Mouse (Mus musculus): ENCODE data around the gene Tcp11x2. TPM values are rescaled to one million over a fixed set of nuclear protein-coding genes. Genes with fewer than 3 reads are reported as not detected.

The Tcp11x2 gene
- not detected for total RNA-seq (2021)
- long read RNA-seq, result 0 reads

DNA sequence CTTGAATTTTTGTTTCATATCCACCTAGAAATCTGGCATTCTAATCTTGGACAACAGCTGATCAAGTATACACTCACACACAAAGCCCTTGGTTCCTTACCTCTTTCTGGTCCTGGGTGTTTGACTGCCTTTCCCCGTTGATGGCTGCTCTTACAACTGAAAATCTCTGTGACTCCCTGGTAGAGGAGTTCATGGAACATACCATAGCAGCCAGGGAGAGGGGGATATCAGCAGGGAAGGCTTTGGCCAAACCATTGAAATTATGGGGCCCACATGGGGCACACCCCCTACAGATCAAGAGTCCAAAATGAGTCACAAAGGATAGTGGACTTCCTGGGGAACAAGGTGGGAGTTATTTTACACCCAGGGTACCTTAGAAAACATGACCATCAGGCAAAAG lies at the start of gene Tcp11x2:
Gene Tcp11x2 (minus strand): TSS at position 158 of the 400 bp plus-strand sequence.
- DNase-seq (ENCODE audit: low spot score in 2 of 2), result no peak

DNA sequence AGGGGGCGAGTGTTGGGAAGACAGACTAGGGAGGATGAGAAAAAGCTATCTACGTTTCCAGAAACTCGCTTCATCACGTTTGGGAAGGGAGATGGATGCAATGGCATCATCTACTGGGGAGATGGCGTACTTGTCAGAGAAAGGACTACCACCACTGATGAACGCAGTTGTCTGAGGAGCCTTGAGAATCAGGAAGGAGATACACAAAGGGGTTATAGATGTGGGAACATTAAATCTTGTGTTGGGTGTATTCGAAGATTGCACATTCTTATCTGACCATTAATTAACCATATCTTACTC lies 49.4 kb upstream of the Tcp11x2 start:
- no peak for DNase-seq (ENCODE audit: low spot score in 2 of 2)

- peak; percentile 87 to 93 for DNase-seq (ENCODE audit: low spot score in 2 of 2)
Measured at GRCm38 (mm10) chrX:135742304-135743055, 48.9 kb upstream of the Tcp11x2 start, which contains the start of the genes Armcx5 and Gprasp1. Gene Armcx5 (plus strand): TSS chrX:135742733. Gene Gprasp1 (plus strand): TSS chrX:135742733.

GRCm38 (mm10) chrX:135738730-135739520 lies 45.3 kb upstream of the Tcp11x2 start:
- no peak for DNase-seq (ENCODE audit: low spot score in 2 of 2)

GRCm38 (mm10) chrX:135725161-135725560 lies 31.6 kb upstream of the Tcp11x2 start, which contains the start of gene Tmsb15a:
Gene Tmsb15a (minus strand): TSS chrX:135725261.
- no peak for DNase-seq (ENCODE audit: low spot score in 2 of 2)

GRCm38 (mm10) chrX:135712845-135713244 lies 19.3 kb upstream of the Tcp11x2 start:
- no peak for DNase-seq (ENCODE audit: low spot score in 2 of 2)

- no peak for DNase-seq (ENCODE audit: low spot score in 2 of 2)
Measured at GRCm38 (mm10) chrX:135704349-135704748, 10.8 kb upstream of the Tcp11x2 start.

DNA sequence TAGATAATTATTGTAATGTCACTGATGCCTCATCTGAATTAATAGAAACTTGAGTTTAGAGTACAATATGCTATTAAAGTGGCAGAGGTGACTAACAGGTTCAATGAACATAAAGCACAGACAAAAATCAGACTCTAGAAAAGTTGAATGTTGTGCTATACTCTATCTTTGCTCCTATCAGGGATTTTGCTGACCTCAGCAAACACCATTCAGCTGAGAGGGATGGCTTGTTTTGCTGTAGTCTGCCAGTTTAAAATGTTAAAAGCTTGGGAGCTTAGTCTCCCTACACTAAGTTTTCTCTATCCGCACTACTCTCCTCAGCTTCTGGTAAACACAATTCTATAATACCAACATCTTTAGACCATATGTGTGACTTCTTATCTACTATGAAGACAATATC lies 9.5 kb upstream of the Tcp11x2 start:
- no peak for DNase-seq (ENCODE audit: low spot score in 2 of 2)

- no peak for DNase-seq (ENCODE audit: low spot score in 2 of 2)
Measured at GRCm38 (mm10) chrX:135687802-135688201, 5.8 kb downstream of the Tcp11x2 start.

GRCm38 (mm10) chrX:135681858-135682257 lies 11.7 kb downstream of the Tcp11x2 start:
- no peak for DNase-seq (ENCODE audit: low spot score in 2 of 2)

DNA sequence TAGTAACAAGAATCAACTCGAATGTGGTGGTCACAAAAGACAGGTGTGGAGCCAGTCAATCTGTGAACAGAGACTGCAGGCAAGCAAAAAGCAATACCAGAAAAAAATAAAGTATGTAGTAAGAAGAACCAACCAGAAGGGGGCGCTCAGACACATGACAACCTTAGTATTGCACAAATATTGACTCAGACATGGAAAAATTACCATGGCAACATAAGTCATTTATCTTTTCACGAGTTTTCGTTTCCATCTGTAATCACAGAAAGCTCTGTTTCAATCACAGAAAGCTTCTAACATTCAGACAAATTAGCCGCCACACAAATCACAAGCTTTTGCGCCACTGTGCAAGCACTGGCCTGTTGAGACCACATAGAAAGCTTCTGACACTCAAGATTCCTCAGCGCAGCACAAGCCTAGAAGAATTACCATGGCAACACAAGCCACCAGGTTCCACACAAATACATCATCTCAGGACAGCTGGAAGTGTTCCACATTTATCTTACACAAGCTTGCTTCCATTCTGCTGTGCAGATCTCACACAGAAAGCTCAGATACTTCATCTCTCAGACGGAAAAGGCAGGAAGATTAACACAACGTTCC lies 41.3 kb downstream of the Tcp11x2 start:
- peak in 1 of 2 experiments; percentile 76 for DNase-seq (ENCODE audit: low spot score in 2 of 2)

DNA sequence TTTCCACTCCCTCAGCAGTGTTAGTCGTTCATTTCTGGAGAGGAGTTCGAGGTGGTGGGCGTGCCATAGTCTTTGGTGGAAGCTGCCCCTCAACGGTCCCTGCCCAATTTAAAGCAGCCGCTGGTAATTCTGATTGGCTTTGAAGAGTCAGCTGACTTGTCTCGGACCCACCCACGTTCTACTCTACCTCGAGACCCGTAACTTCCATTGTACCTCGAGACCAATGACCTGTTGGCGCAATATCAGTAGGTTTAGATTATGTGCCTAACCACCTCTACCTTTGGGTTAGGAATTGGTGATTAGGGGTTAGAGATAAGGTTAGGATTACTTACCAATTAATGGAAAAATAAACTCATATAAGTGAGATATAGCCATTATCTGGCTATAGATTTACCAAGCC lies 66.0 kb downstream of the Tcp11x2 start, which contains the start of gene Prame:
Gene Prame (minus strand): TSS at position 101 of the 400 bp plus-strand sequence.
- no peak for DNase-seq (ENCODE audit: low spot score in 2 of 2)

Other genes starting within 250 kb of the Tcp11x2 start
- not detected for gene AV320801, start 199.2 kb downstream of the Tcp11x2 start, total RNA-seq (2021)
- gene Nxf7, start 95.0 kb downstream of the Tcp11x2 start, total RNA-seq (2021), result not detected
- gene Prame, start 66.1 kb downstream of the Tcp11x2 start, total RNA-seq (2021), result not detected
- not detected for gene Tmsb15a, start 31.5 kb upstream of the Tcp11x2 start, total RNA-seq (2021)
- gene Armcx5, start 48.9 kb upstream of the Tcp11x2 start, total RNA-seq (2021), result 10 to 100 TPM; 24.1 to 25.4 TPM
- gene Gprasp1, start 48.9 kb upstream of the Tcp11x2 start, total RNA-seq (2021), result 100 to 1,000 TPM; 321 to 325 TPM
- 10 to 100 TPM; 67.0 to 73.8 TPM for gene Bhlhb9, start 103.8 kb upstream of the Tcp11x2 start, total RNA-seq (2021)
- 100 to 1,000 TPM; 194 to 223 TPM for gene Gprasp2, start 145.2 kb upstream of the Tcp11x2 start, total RNA-seq (2021)

Data from layer of hippocampus, adult 18-20 months (tissue).